Mouse (Mus musculus) kidney, postnatal 4 days (tissue): ENCODE data around the gene Zfp704.

Source experiments
- DNase-seq, 2 experiments: peaks; one replicate each; pipeline ENCODE4 v3.0.0; 2021; ENCODE audit warnings: mixed read lengths in 2 of 2

Zfp704 gene

GRCm38 (mm10) chr3:9513703-9514110 lies 96.2 kb downstream of the Zfp704 start:
- no peak for DNase-seq

GRCm38 (mm10) chr3:9512199-9512598 lies 97.7 kb downstream of the Zfp704 start:
- DNase-seq: no peak

GRCm38 (mm10) chr3:9505692-9506211 lies 104.1 kb downstream of the Zfp704 start:
- DNase-seq: no peak

- no peak for DNase-seq
These were observed 105.5 kb downstream of the Zfp704 start for GRCm38 (mm10) chr3:9504371-9504770.

GRCm38 (mm10) chr3:9500725-9501124 lies 109.2 kb downstream of the Zfp704 start:
- DNase-seq: peak; percentile 81 to 87

GRCm38 (mm10) chr3:9499994-9500553 lies 109.8 kb downstream of the Zfp704 start:
- DNase-seq: peak in 1 of 2 experiments; percentile 44

- DNase-seq: no peak
These were observed 110.4 kb downstream of the Zfp704 start for GRCm38 (mm10) chr3:9499489-9499888.

- no peak for DNase-seq
These were observed 112.6 kb downstream of the Zfp704 start for GRCm38 (mm10) chr3:9497260-9497659.

GRCm38 (mm10) chr3:9491766-9492283 lies 118.1 kb downstream of the Zfp704 start:
- DNase-seq: no peak

GRCm38 (mm10) chr3:9487644-9488043 lies 122.2 kb downstream of the Zfp704 start:
- no peak for DNase-seq

- no peak for DNase-seq
These were observed 124.4 kb downstream of the Zfp704 start for GRCm38 (mm10) chr3:9485506-9485905.

- no peak for DNase-seq
These were observed 127.9 kb downstream of the Zfp704 start for GRCm38 (mm10) chr3:9481956-9482355.

GRCm38 (mm10) chr3:9481358-9481757 lies 128.5 kb downstream of the Zfp704 start:
- DNase-seq: no peak

- no peak for DNase-seq
These were observed 128.9 kb downstream of the Zfp704 start for GRCm38 (mm10) chr3:9480936-9481335.

GRCm38 (mm10) chr3:9477386-9477785 lies 132.5 kb downstream of the Zfp704 start:
- no peak for DNase-seq

- no peak for DNase-seq
These were observed 133.5 kb downstream of the Zfp704 start for GRCm38 (mm10) chr3:9476336-9476735.

GRCm38 (mm10) chr3:9475501-9475900 lies 134.4 kb downstream of the Zfp704 start:
- no peak for DNase-seq

GRCm38 (mm10) chr3:9474331-9474730 lies 135.6 kb downstream of the Zfp704 start:
- DNase-seq: no peak

- peak; percentile 75 to 78 for DNase-seq
These were observed 143.6 kb downstream of the Zfp704 start for GRCm38 (mm10) chr3:9466287-9466686.

GRCm38 (mm10) chr3:9465731-9466130 lies 144.2 kb downstream of the Zfp704 start:
- DNase-seq: no peak

- no peak for DNase-seq
These were observed 148.2 kb downstream of the Zfp704 start for GRCm38 (mm10) chr3:9461660-9462059.

GRCm38 (mm10) chr3:9460284-9460683 lies 149.6 kb downstream of the Zfp704 start:
- no peak for DNase-seq

- DNase-seq: no peak
These were observed 153.4 kb downstream of the Zfp704 start for GRCm38 (mm10) chr3:9456380-9456890.

- DNase-seq: no peak
These were observed 154.5 kb downstream of the Zfp704 start for GRCm38 (mm10) chr3:9455351-9455750.
